Mouse (Mus musculus): ENCODE results near the gene Lsm11.

GRCm38 (mm10) chr11:45897392-45897791, 47.3 kb downstream of the Lsm11 start:
- TF ChIP-seq CTCF (IDR thresholded peaks at IDR 0.05; ENCODE audit: low read depth, low read length) = no peak
- TF ChIP-seq POLR2A (IDR thresholded peaks at IDR 0.05; ENCODE audit: insufficient read depth, low read length) = no peak
